Mouse (Mus musculus): ENCODE results near the gene Pycr1. TPM values are rescaled to one million over a fixed set of nuclear protein-coding genes. Genes with fewer than 3 reads are reported as not detected.

Pycr1 gene
- total RNA-seq, 2 experiments from 2014 or later: 3.0 to 3.8 TPM

DNA sequence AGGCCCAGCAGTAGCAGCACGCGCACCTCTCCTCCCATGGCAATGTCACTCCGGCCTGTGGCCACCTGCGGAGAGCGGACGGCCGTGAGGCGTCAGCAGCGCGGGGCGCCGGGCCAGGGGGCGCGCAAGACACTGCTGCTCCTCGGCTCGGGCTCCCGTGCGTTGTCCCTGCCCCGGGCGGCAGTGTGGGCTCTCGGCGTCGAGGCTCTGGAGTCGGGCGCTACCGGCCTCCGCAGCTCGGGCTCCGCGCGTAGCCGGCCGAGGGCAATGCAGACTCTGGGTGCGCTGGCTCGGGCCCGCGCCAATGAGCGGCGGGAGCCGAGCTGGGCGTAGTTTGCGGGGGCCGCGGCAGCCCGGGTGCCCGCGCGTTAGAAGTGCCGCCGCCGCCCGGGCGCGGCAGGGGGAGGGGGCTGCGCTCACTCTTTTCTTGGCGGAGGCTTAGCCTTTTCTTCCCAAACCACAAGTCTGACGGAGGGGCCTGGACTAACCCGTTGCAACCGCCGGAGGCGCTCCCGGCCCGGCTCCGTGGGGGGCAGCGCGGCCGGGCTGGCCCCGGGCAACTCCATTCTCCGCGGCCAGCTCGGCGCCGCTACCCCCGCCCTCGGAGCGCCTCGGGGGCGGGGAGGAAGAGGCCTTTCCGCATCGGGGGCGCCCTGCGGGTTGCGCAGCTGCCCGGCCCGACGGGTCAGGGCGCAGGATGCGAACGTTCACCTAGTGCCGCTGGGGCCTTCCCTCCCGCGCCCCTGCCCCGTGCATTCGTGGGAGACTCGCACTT, 16.9 kb upstream of the Pycr1 start:
- intact Hi-C loops (cut with DNase I): loop anchor here (5.0 kb wide), 1 partner anchor 117 kb away; no protein-coding TSS in a partner anchor
- DNase-seq (ENCODE audit: extremely low spot score in 1 of 2, low spot score in 2 of 2): peak in 1 of 2 experiments; percentile 84

GRCm38 (mm10) chr11:120659509-120660300, 16.1 kb upstream of the Pycr1 start:
- intact Hi-C loops (cut with DNase I): loop anchor here (2.0 to 5.0 kb wide), 2 partner anchors 53 to 118 kb away; partner anchors contain the start of genes Cenpx and Lrrc45
- no peak for DNase-seq (ENCODE audit: extremely low spot score in 1 of 2, low spot score in 2 of 2)

GRCm38 (mm10) chr11:120658876-120659410, 15.4 kb upstream of the Pycr1 start:
- intact Hi-C loops (cut with DNase I): loop anchor here (2.0 kb wide), 1 partner anchor 54 kb away; the partner anchor contains the start of genes Cenpx and Lrrc45
- DNase-seq (ENCODE audit: extremely low spot score in 1 of 2, low spot score in 2 of 2): peak; percentile 59 to 91

GRCm38 (mm10) chr11:120657301-120657700, 13.7 kb upstream of the Pycr1 start:
- DNase-seq (ENCODE audit: extremely low spot score in 1 of 2, low spot score in 2 of 2): no peak
- intact Hi-C loops (cut with DNase I): no loop called here

GRCm38 (mm10) chr11:120654741-120655140, 11.2 kb upstream of the Pycr1 start:
- intact Hi-C loops (cut with DNase I): no loop called here
- DNase-seq (ENCODE audit: extremely low spot score in 1 of 2, low spot score in 2 of 2): no peak

DNA sequence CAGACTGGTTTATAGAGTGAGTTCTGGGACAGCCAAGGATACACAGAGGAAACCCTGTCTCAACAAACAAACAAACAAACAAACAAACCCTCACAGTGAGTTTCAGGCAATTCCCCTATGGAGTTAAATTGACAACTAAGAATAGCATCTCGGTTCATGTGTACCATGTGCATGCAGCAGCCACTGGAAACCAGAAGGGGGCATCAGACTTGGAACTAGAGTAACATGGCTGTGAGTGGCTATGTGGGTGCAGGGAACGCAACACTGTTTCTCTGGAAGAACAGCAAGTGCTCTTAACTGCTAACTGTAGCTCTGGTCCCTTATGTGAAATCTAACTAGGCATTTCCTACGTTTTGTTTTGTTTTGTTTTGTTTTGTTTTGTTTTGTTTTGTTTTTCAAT, 8.3 kb upstream of the Pycr1 start:
- intact Hi-C loops (cut with DNase I): no loop called here
- DNase-seq (ENCODE audit: extremely low spot score in 1 of 2, low spot score in 2 of 2): no peak

- intact Hi-C loops (cut with DNase I): no loop called here
- DNase-seq (ENCODE audit: extremely low spot score in 1 of 2, low spot score in 2 of 2): peak in 1 of 2 experiments; percentile 68
These were observed 4.5 kb upstream of the Pycr1 start, which contains the start of gene Myadml2 for GRCm38 (mm10) chr11:120648001-120648476. Gene Myadml2 (minus strand): TSS chr11:120648158.

- intact Hi-C loops (cut with DNase I): no loop called here
- DNase-seq (ENCODE audit: extremely low spot score in 1 of 2, low spot score in 2 of 2): no peak
These were observed 3.7 kb upstream of the Pycr1 start for GRCm38 (mm10) chr11:120647047-120647830.

DNA sequence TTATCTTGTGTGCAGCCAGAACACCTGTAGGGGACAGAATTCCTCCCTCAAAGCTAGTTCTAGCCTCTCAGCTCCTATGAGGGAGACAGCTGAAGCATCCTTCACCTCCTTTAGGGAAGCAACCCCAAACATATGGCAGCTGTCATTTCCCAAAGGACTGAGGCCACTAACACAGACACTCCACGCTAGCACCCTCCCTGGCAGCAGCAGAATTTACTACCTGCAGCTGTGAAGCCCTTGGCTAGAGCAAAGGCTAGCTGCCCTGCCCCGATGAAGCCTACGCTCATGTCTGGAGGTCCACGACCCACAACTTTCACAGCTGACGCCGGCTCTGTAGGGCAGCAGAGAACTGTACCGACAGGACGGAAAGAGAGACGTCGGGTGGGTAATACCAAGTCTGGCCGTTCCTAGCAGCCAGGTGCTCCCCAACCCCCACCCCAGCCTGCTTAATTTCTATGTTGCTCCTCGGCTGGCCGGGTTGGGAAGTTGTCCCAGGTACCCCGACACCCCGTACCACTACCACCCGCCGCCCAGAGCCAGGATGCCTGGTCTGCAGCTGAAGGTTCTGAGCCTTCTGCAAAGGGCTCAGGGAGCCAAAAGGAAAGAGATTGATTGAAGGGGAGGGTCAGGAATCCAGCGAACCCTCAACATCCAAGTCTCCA, 499 bp downstream of the Pycr1 start:
- no peak for DNase-seq (ENCODE audit: extremely low spot score in 1 of 2, low spot score in 2 of 2)
- intact Hi-C loops (cut with DNase I): no loop called here

DNA sequence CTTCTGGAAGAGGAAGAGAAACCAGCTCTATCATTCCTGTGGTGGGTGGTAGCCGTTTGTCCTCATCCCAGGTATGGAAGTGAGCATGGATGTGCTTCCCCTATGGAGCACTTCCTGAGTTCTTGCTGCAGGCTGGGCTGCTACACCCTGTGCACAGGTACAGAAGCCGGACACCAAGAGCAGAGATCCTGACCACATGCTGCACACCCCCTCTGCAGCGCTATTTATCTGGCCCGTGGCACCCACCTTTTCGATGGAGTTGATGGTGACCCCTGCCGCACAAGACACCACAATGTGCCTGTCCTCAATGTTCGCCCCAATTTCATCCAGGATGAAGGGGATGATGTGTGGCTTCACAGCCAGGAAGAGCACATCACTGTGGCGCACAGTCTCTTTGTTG, 1.7 kb downstream of the Pycr1 start:
- intact Hi-C loops (cut with DNase I): no loop called here
- no peak for DNase-seq (ENCODE audit: extremely low spot score in 1 of 2, low spot score in 2 of 2)

GRCm38 (mm10) chr11:120641255-120641654, 2.3 kb downstream of the Pycr1 start:
- no peak for DNase-seq (ENCODE audit: extremely low spot score in 1 of 2, low spot score in 2 of 2)
- intact Hi-C loops (cut with DNase I): no loop called here

DNA sequence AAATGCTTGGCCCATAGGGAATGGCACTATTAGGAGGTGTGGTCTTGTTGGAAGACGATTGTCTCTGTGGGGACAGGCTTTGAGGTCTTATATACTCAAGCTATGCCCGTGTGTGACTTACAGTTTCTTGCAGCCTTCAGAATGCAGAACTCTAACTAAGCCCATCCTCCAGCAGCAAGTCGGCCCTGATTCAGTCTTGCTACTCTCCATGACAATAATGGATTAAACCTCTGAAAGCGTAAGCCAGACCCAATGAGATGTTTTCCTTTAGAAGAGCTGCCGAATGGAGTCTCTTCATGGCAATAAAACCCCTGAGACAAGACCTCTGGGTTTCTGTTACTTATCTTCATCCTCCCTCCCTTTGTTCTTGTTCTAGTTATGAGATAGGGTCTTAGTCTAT, 8.8 kb downstream of the Pycr1 start:
- intact Hi-C loops (cut with DNase I): no loop called here

DNA sequence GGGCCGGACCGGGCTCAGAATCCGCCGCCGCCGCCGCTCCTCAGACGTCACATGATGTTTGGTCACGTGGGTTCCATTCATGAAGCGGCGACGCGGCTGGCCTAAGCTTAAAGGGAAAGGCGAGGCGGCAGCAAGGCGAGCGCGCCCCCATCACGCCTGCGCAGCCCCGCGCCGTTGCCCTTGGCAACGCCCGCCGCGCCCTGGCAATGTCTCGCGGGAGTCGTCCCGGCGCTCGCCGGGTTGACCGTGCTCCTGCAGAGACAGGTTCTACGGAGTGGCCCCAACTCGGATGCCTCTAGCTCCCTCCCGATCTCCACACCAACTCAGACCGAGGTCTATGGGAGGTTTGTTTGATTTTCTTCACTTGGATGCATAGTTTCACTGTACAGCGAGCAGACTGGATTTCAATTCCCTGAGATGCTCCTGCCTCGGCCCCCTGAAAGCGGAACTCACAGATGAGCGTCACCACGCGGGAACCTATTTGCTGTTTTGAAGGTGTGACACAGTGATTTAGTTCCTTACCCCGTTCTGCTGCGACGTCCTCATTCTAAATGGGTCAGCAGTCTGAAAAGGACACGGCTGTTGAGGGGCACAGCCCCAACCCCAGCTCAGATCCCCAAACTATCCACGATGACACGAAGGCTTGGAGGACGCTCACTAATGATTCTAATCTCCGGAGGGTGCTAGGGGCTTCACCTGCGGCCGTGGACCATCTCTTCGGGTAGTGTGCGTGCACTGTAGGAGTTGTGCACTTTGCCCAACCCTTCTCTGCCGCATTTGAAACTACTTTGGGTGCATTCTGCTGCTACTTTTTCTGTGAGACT, 9.8 kb downstream of the Pycr1 start, which contains the start of gene Mafg:
Mafg (minus strand) TSS at position 81 of the 824 bp plus-strand sequence.
- intact Hi-C loops (cut with DNase I): no loop called here
- peak; percentile 93 to 97 for DNase-seq (ENCODE audit: extremely low spot score in 1 of 2, low spot score in 2 of 2)

More for the DNA sequence above, 8.8 kb downstream of the Pycr1 start:
- DNase-seq (ENCODE audit: extremely low spot score in 1 of 2, low spot score in 2 of 2): no peak

GRCm38 (mm10) chr11:120632559-120633519, 10.7 kb downstream of the Pycr1 start:
- DNase-seq (ENCODE audit: extremely low spot score in 1 of 2, low spot score in 2 of 2): peak in 1 of 2 experiments; percentile 84
- intact Hi-C loops (cut with DNase I): no loop called here

DNA sequence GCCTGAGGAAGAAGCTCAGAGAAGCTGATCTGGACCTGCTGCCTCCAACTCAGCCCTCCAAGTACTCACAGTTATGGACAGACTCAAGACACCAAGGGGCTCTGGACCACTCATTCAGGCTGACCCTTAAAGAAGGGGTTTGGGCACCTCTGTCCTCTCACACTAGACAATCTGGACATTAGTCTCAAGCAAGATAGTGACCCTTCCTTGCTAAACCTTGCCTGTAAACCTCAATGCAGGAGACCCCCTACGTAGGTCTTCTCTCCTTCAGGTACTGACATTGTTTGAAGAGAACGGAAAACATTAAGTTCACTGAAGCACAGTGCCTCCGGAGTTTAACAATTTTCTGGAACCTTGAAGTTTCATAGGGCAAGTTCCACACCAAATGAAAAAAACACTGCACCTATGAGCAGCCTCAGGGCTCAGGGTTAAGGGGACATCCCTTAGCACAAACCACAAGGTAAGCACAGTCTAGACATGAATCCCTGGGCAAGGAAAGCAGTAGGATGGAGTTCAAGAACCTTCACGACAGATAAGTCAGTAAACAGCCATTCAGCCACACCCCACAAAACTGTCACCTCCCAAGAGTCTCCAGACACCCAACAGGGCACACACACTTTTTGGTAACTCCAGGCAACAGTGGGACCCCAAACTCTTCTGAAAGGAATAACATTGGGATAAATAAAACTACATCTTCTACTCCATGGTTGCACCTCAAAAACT, 11.7 kb downstream of the Pycr1 start:
- intact Hi-C loops (cut with DNase I): no loop called here
- DNase-seq (ENCODE audit: extremely low spot score in 1 of 2, low spot score in 2 of 2): no peak
